Mouse (Mus musculus) limb, embryonic 10.5 days (tissue): Measurements from ENCODE around the gene Insyn1. TPM values are rescaled to one million over a fixed set of nuclear protein-coding genes. Genes with fewer than 3 reads are reported as not detected.
A peak's percentile ranks its signal among the peaks of the same experiment; 100 is the strongest.

ENCODE experiments used
- DNase-seq: peaks from one replicate; pipeline ENCODE4 v3.0.0-alpha.2; 2017; ENCODE audit warnings: low spot score
- H3K27ac ChIP-seq: fragments of 300-500 bp; sonication (generic); 2 replicates; pipeline ENCODE4 v1.5.1; 2016; ENCODE audit warnings: mild to moderate bottlenecking
- H3K27me3 ChIP-seq: fragments of 300-500 bp; sonication (generic); 2 replicates; pipeline ENCODE4 v1.6.1; 2016; ENCODE audit warnings: low read depth, mild to moderate bottlenecking; ENCODE audit not compliant: poor library complexity, severe bottlenecking
- H3K36me3 ChIP-seq: fragments of 300-500 bp; sonication (generic); 2 replicates; pipeline ENCODE4 v1.6.1; 2016; ENCODE audit warnings: mild to moderate bottlenecking, moderate library complexity
- H3K4me1 ChIP-seq: fragments of 300-500 bp; sonication (generic); 2 replicates; pipeline ENCODE4 v1.6.1; 2016
- H3K4me3 ChIP-seq: fragments of 300-500 bp; sonication (generic); 2 replicates; pipeline ENCODE4 v1.5.1; 2016; ENCODE audit warnings: mild to moderate bottlenecking, moderate library complexity
- H3K9me3 ChIP-seq: fragments of 300-500 bp; sonication (generic); replicated peaks from 2 replicates; pipeline ENCODE4 v1.6.1; 2016; ENCODE audit warnings: mild to moderate bottlenecking
- WGBS: fragments of 180-500 bp; shearing (Covaris S2); methylation state at CpG from one replicate; pipeline ENCODE4 v1.1.7; 2016; 5-methylcytosine and 5-hydroxymethylcytosine counted together
- polyA plus RNA-seq: library from polyadenylated mRNA; unstranded; fragments of >200 nt; fragmentation: Nextera tagmentation; extraction: Ambion mirVana; gene quantifications from 2 replicates; pipeline ENCODE4 v1.2.1, GENCODE M21; 2016

The Insyn1 gene
- polyA plus RNA-seq, result 1.2 and 1.3 TPM in 2 replicates

DNA sequence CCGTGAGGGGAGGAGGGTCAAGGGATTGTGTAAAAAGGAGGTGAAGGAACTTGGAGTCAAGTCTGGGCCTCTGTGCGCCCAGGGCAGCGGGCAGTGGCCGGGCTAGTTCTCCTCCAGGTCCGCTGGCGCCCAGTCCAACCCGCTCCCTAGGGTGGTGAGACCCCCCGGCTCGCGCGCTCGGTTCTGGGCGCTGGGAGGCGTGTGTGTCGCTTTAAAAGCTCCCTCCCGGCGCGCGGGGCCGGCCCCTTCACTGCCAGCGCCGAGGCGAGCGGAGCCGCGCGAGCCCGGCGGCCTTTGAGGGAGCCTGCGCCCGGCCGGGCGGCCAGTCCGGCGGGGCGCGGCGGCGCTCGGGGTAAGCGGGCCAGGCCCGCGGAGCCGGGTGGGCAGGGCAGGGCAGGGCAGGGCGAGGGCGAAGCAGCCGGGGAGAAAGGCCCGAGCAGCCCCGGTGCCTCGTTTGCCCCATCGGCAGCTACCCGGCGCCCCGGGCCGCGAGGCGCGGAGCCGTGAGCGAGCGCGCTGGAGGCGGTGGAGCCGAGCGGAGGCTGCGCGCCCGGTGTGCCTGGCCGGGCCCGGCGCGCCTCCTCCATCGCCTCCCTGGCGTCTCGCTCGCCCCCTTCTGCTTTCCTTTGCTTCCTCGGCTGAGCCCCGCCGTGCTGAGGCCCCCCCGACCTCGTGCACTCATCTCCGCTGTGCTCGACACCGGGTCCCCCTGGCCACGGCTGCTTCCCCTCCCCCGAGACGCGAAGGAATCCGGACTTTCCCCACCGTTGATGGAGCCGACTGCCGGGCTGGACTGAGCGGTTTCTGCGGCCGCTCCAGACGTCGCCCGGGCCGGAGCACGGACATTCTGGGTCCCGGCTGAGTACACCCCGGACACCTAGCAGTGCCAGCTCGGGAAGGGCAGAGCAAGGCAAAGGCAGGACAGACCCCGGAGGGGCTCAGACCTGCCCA, at the start of gene Insyn1:
Gene Insyn1 (plus strand): TSS at position 753 of the 951 bp plus-strand sequence.
- peaks cover 56% of the 10 kb centered on the region for H3K27me3 ChIP-seq

DNA sequence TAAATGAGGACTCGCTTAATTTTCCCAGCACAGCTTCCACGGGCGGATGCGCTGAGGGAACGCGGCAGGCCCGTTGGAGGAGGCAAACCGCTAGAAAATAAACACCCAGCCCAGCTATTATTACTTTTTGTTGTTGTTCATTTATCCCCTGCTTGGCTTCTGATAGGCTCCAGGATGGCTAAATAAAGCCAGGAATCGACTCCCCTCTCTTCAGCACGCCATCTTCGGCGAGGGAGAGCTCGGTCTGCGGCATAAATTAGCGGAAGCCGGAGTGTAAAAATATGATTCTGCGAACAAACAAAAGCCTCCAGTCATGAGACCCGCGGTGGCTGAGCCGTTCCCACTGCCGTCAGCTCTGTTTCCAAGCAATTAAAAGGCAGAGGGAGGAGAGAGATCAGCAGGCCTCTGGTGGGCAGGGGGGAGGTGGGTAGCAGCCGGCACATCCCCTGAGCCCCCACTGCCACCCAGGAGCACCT, 49.4 kb upstream of the Insyn1 start:
- Histone ChIP-seq H3K36me3 (no peaks in the 10 kb centered on the region), H3K27me3 (no peaks in the 10 kb centered on the region), H3K27ac (peak overlapping the region; percentile 10; the same call in 1 of the 2 replicates), H3K4me3 (no peak overlapping the region), H3K4me1 (peaks cover 31% of the 10 kb centered on the region), H3K9me3 (no peaks in the 10 kb centered on the region)
- 89% methylated on average over 22 of the region's 22 CpGs for WGBS
- DNase-seq, result no peak

More for the DNA sequence above, at the start of gene Insyn1:
- Histone ChIP-seq H3K4me1 (peaks cover 51% of the 10 kb centered on the region), H3K9me3 (no peaks in the 10 kb centered on the region), H3K36me3 (no peaks in the 10 kb centered on the region), H3K27ac (peak within 1 kb of the TSS; percentile 90), H3K4me3 (peak within 1 kb of the TSS; percentile 78)
- under 1% methylated on average over 104 of the region's 104 CpGs for WGBS
- DNase-seq, result peak; percentile 79

DNA sequence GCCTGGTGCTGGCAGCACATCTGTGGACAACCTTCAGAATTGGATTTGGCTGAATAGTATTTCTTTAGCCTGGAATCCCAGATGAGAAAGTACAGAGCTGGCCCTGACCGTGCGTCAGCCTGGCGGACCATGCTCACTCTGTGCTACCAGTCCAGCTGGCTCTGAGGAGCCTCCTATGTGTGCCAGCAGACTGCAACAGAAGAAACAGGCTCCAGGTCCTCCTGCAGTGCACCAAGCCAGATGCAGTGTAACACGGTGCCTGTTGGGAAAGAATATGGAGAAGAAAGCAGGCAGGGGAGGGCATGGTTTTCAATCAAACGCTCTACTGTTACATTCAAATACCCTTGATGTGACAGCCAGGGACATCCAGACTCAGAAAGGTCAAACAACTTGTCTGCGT, 48.3 kb upstream of the Insyn1 start:
- H3K9me3 ChIP-seq, result no peaks in the 10 kb centered on the region

DNA sequence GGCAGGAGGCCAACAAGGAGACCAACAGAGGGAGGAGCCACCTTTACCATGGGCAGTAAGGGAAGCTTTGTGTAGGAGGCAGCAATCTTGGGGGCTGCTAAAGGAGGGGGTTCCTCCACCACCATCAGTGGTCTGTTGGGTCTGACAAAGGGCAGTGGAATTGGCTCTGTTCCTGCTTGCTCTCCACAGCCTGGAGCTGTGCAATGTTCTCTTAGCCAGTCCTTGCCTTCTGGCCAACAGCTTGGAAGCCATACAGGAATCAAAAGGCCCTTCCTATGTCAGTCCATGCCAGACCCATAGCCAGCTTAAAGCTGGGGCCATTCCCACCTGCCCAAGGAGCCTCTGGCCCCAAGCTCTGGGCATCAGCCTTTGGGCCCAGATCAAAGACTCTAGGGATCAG, 47.8 kb upstream of the Insyn1 start:
- Histone ChIP-seq H3K4me3 (no peak overlapping the region), H3K36me3 (no peaks in the 10 kb centered on the region), H3K27ac (no peak overlapping the region), H3K9me3 (no peaks in the 10 kb centered on the region), H3K27me3 (no peaks in the 10 kb centered on the region), H3K4me1 (peaks cover 36% of the 10 kb centered on the region)
- no peak for DNase-seq

More for the DNA sequence above, 48.3 kb upstream of the Insyn1 start:
- WGBS, result 85% methylated on average over 6 of the region's 6 CpGs
- DNase-seq, result no peak
- Histone ChIP-seq H3K36me3 (no peaks in the 10 kb centered on the region), H3K27me3 (no peaks in the 10 kb centered on the region), H3K4me3 (no peak overlapping the region), H3K27ac (no peak overlapping the region), H3K4me1 (peaks cover 36% of the 10 kb centered on the region)

DNA sequence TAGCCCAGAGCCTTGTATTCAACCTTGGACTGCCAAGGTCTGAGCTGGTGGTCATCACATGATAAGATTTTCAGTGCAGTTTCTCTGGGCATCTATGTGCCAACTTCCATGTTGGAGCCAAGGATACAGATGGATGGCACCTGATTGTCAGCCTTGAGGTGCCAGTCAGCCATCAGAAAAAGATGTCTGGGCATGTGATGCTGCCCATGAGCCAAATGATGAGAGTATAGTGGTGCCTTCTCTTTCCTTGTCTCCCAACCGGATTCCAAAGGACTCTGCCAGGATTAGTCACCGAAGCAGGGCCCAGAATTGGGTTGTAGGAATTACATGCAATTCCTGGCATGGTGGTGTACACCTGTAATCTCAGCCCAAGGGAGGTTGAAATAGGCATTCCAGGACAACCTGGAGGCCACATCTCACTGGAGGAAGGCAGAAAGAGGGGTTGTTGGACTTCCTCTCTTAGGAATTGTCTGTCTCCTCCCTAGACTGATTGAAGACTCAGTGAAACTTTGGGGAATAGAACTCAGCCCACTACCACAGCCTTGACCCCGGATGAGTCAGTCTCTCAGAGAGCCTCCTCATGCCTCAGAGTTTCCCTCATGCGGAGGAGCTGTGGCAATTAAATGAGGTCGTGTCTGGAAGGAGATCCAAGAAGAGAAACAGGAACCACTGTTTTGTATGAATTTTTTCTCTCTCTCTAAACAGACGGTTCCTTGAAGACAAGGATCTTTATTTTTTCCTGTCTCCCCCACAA, 46.9 kb upstream of the Insyn1 start:
- H3K4me1 ChIP-seq, result peaks cover 36% of the 10 kb centered on the region
- WGBS, result 73% methylated on average over 6 of the region's 6 CpGs
- H3K36me3 ChIP-seq, result no peaks in the 10 kb centered on the region
- no peak overlapping the region for H3K4me3 ChIP-seq
- no peaks in the 10 kb centered on the region for H3K9me3 ChIP-seq
- H3K27ac ChIP-seq, result no peak overlapping the region
- no peaks in the 10 kb centered on the region for H3K27me3 ChIP-seq
- DNase-seq, result no peak

DNA sequence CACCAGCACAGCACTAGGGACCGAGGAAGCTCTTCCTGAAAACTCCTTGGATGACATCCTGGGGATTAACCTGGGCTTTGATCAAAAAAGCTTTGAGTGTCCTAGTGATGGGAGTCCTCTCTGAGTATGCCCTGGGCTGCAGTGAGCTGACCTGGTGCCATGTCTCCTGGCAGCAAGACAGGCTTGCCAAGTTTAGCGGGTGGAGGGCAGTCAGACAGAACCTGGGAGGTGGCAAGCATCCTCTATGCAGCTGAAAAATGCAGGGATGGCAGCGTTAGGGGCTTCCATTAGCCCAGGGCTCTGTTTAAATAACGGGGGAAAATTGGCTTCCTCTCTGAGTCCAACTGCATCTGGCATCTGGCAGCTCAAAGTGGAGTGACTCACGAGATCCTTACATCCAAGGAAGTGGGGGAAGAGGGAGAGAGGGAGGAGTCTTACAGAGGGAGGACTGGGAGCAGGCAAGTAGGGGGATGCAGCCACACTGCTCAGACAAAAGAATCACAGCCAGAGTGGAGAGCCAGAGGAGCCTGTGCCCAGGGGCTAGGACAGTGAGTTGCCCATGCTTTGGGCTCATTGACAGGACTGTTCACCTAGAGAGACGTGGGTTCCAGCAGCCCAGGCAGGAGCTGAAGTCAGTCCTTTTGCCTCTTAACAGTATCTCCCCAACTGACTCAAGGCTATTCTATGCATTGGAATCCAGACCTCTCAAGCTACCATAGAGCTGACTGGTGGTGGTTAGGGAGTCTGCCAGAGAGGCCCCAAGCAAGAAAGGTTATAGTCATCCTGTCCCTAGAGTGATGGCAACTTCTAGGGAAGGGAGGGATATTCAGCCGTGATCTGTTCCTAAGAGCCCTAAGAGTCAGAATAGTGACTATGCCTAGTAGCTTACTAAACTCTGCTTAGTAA, 46.0 kb upstream of the Insyn1 start:
- H3K36me3 ChIP-seq, result no peaks in the 10 kb centered on the region
- H3K4me3 ChIP-seq, result no peak overlapping the region
- 49% methylated on average over 7 of the region's 7 CpGs for WGBS
- no peaks in the 10 kb centered on the region for H3K9me3 ChIP-seq
- DNase-seq, result no peak
- H3K27ac ChIP-seq, result peak overlapping the region; percentile 61; the same call in 1 of the 2 replicates
- no peaks in the 10 kb centered on the region for H3K27me3 ChIP-seq
- peaks cover 45% of the 10 kb centered on the region for H3K4me1 ChIP-seq

DNA sequence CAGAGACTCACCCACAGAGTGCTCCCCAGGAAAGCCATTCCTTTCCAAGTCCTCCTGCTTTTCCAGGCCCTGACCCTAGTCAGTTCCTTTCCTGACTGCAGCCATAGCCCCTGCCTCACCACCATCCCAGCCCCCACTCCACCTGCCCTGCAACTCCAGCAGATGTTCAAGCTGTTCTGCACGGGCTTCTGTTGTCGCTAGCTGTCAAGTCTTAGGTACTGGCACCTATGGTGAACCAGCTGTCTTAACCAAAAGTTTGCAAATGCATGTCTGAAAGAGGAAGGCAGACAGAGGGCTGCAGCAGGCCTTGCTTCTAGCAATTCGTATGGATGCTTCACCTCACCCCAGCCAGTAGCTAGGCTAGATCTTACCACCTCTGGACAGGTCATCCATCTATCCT, 45.3 kb upstream of the Insyn1 start:
- H3K27ac ChIP-seq, result peak overlapping the region; percentile 61; the same call in 1 of the 2 replicates
- 78% methylated on average over 3 of the region's 3 CpGs for WGBS
- H3K36me3 ChIP-seq, result no peaks in the 10 kb centered on the region

DNA sequence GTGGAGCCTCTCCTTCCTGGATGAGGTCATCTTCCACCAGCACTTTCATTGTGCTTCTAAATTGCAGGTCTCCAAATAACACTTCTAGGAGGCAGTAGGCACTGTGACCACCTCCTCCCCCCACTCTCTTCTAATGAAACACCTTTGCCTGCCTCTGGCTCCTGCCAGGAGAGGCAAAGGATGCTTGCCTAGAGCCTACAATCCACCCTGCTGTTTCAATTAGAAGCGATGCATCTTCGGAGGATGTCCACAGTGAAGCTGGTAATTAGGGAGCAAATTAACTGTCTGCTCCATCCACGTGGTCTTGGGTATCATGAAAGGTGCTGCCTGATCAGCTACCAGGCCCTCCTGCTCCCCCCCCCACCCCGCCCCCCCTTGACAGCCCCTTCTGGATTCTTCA, 41.6 kb upstream of the Insyn1 start:
- Histone ChIP-seq H3K36me3 (no peaks in the 10 kb centered on the region), H3K4me1 (peaks cover 43% of the 10 kb centered on the region), H3K27me3 (no peaks in the 10 kb centered on the region), H3K9me3 (no peaks in the 10 kb centered on the region), H3K4me3 (no peak overlapping the region), H3K27ac (peak overlapping the region; percentile 15; the same call in 1 of the 2 replicates)
- no peak for DNase-seq
- 35% methylated on average over 4 of the region's 4 CpGs for WGBS

More for the DNA sequence above, 45.3 kb upstream of the Insyn1 start:
- H3K4me1 ChIP-seq, result peaks cover 52% of the 10 kb centered on the region
- H3K27me3 ChIP-seq, result no peaks in the 10 kb centered on the region
- no peaks in the 10 kb centered on the region for H3K9me3 ChIP-seq
- DNase-seq, result no peak
- H3K4me3 ChIP-seq, result no peak overlapping the region

DNA sequence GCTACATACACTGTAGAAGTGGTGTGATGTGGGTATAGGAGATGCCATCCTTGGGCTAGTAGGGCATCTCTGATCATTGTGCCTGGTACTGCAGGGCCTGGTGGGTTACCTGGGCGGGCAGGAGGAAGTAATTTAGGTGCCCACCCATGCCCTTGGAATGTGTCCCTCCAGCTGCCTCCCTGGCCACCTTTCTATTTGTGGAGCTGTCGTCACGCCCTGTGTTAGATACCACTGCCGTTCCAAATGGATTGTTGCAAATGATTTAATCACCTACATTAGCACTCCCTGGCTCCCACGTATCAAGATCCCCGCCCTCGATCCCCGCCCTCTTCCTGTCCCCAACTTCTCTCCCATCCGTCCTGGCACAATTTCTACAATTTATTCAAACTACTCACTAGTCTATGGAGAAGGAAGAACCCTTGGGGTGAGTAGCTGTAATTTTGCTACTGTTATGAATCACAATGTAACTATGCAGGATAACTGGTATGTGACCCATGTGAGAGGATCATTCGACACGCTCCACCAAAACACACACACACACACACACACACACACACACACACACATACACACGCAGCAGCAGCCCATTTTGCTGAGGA, 40.3 kb upstream of the Insyn1 start:
- no peak for DNase-seq
- H3K9me3 ChIP-seq, result no peaks in the 10 kb centered on the region
- no peaks in the 10 kb centered on the region for H3K27me3 ChIP-seq
- WGBS, result 72% methylated on average over 12 of the region's 12 CpGs
- no peak overlapping the region for H3K27ac ChIP-seq
- no peak overlapping the region for H3K4me3 ChIP-seq
- no peaks in the 10 kb centered on the region for H3K36me3 ChIP-seq
- H3K4me1 ChIP-seq, result peaks cover 31% of the 10 kb centered on the region

DNA sequence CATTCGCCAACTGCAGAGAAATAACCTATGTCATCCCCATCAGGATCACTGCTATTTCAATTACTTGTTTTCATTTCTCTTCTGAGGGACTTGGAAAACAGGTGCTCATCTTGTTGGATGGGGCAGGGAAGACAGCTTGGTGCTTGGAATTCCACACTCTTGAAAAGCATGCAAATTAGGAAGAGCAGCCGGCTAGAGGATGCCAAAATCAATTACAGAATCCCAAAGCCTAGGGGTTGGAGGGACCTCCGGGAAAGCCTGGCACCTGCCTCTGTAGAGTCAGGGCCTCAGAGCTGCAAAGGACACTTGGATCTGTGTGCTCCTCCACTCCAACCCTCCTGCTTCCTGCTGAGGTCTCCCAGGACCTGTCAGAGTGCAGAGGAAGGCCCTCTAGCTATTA, 38.9 kb upstream of the Insyn1 start:
- no peaks in the 10 kb centered on the region for H3K9me3 ChIP-seq
- no peaks in the 10 kb centered on the region for H3K36me3 ChIP-seq
- H3K4me1 ChIP-seq, result peaks cover 20% of the 10 kb centered on the region
- no peak overlapping the region for H3K4me3 ChIP-seq
- no peaks in the 10 kb centered on the region for H3K27me3 ChIP-seq
- DNase-seq, result no peak
- 44% methylated on average over 3 of the region's 3 CpGs for WGBS
- H3K27ac ChIP-seq, result no peak overlapping the region

DNA sequence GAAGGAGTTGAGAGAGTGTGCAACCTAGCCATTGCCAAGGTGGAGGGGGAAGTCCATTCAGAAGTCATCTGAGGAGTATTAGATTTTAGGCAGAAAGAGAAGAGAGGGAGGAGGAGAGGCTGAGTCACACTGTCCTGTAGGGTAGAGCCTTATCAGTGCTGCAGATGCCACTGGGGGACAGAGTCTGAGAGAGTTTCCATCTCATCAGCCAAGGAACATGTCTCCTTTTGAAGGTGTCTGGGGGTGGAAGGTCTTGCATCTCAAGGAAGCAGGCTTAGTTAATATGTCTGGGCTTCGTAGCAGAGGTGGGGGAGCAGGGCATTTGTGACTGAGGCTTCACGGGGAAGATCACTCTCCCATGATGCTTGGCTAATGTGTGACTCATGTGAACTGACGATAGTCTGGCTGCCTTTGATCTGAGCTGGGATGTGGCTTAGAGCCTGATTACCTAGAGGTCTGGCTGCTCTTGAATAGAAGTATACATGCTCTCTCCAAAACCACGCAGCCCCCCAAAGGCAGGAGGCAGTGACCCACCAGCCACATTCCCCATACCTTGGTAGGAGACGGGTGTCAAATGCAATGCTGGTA, 34.5 kb upstream of the Insyn1 start:
- no peak overlapping the region for H3K4me3 ChIP-seq
- no peaks in the 10 kb centered on the region for H3K9me3 ChIP-seq
- H3K36me3 ChIP-seq, result no peaks in the 10 kb centered on the region
- 81% methylated on average over 5 of the region's 5 CpGs for WGBS
- no peak for DNase-seq
- peaks cover 18% of the 10 kb centered on the region for H3K4me1 ChIP-seq
- no peak overlapping the region for H3K27ac ChIP-seq
- H3K27me3 ChIP-seq, result peaks cover 18% of the 10 kb centered on the region; the same call in 1 of the 2 replicates
